Mouse (Mus musculus): ENCODE measurements around the gene Polr2g. TPM values are rescaled to one million over a fixed set of nuclear protein-coding genes. Genes with fewer than 3 reads are reported as not detected.

The Polr2g gene
- polyA plus RNA-seq, 1 experiment from 2014 or later, result 56.4 TPM

- peak within 1 kb of the TSS; percentile 78 for H3K27ac ChIP-seq (ENCODE audit: low read length)
- H3K9ac ChIP-seq (ENCODE audit: low read depth, low read length), result peak within 1 kb of the TSS; percentile 70
- H3K27me3 ChIP-seq (ENCODE audit: control insufficient read depth, insufficient read depth, low read depth, low read length), result no peaks in the 10 kb centered on the region
- WGBS (ENCODE audit: insufficient replicate concordance), result under 1% methylated on average over 30 of the region's 30 CpGs
- ATAC-seq (ENCODE audit: low read depth), result peak; percentile 96
- H3K4me3 ChIP-seq (ENCODE audit: low read depth, low read length), result peak within 1 kb of the TSS; percentile 75
- peaks cover 7% of the 10 kb centered on the region for H3K36me3 ChIP-seq (ENCODE audit: control insufficient read depth, insufficient read depth)
- no peaks in the 10 kb centered on the region for H3K9me3 ChIP-seq (replicated peaks; ENCODE audit: control insufficient read depth, low read length)
- H3K4me1 ChIP-seq (ENCODE audit: control insufficient read depth, low read depth, low read length), result peaks cover 16% of the 10 kb centered on the region
- peak within 1 kb of the TSS; percentile 87 for H3K4me2 ChIP-seq (ENCODE audit: low read depth, low read length)
Measured at GRCm38 (mm10) chr19:8802130-8802821, 3.9 kb upstream of the Polr2g start, which contains the start of gene Zbtb3. Zbtb3 (plus strand) TSS chr19:8802555.

GRCm38 (mm10) chr19:8798947-8799315, 554 bp upstream of the Polr2g start:
- H3K4me1 ChIP-seq (ENCODE audit: control insufficient read depth, low read depth, low read length), result peaks cover 23% of the 10 kb centered on the region
- no peak for ATAC-seq (ENCODE audit: low read depth)
- H3K4me2 ChIP-seq (ENCODE audit: low read depth, low read length), result peak overlapping the region; percentile 69
- H3K9ac ChIP-seq (ENCODE audit: low read depth, low read length), result no peak overlapping the region
- H3K27ac ChIP-seq (ENCODE audit: low read length), result no peak overlapping the region
- H3K27me3 ChIP-seq (ENCODE audit: control insufficient read depth, insufficient read depth, low read depth, low read length), result no peaks in the 10 kb centered on the region
- peaks cover 11% of the 10 kb centered on the region for H3K36me3 ChIP-seq (ENCODE audit: control insufficient read depth, insufficient read depth)
- H3K9me3 ChIP-seq (replicated peaks; ENCODE audit: control insufficient read depth, low read length), result no peaks in the 10 kb centered on the region
- H3K4me3 ChIP-seq (ENCODE audit: low read depth, low read length), result peak overlapping the region; percentile 73

- Histone ChIP-seq H3K9ac (ENCODE audit: low read depth, low read length) (no peak overlapping the region), H3K4me3 (ENCODE audit: low read depth, low read length) (no peak overlapping the region), H3K4me2 (ENCODE audit: low read depth, low read length) (no peak overlapping the region), H3K36me3 (ENCODE audit: control insufficient read depth, insufficient read depth) (peaks cover 26% of the 10 kb centered on the region), H3K27me3 (ENCODE audit: control insufficient read depth, insufficient read depth, low read depth, low read length) (no peaks in the 10 kb centered on the region), H3K4me1 (ENCODE audit: control insufficient read depth, low read depth, low read length) (peaks cover 11% of the 10 kb centered on the region), H3K9me3 (replicated peaks; ENCODE audit: control insufficient read depth, low read length) (no peaks in the 10 kb centered on the region), H3K27ac (ENCODE audit: low read length) (no peak overlapping the region)
- WGBS (ENCODE audit: insufficient replicate concordance), result 60% methylated on average over 7 of the region's 7 CpGs
- no peak for ATAC-seq (ENCODE audit: low read depth)
Measured at GRCm38 (mm10) chr19:8790171-8790570, 8.2 kb downstream of the Polr2g start.

- Histone ChIP-seq H3K9me3 (replicated peaks; ENCODE audit: control insufficient read depth, low read length) (no peaks in the 10 kb centered on the region), H3K9ac (ENCODE audit: low read depth, low read length) (no peak overlapping the region), H3K4me1 (ENCODE audit: control insufficient read depth, low read depth, low read length) (peaks cover 15% of the 10 kb centered on the region), H3K4me2 (ENCODE audit: low read depth, low read length) (no peak overlapping the region), H3K27ac (ENCODE audit: low read length) (no peak overlapping the region), H3K27me3 (ENCODE audit: control insufficient read depth, insufficient read depth, low read depth, low read length) (no peaks in the 10 kb centered on the region), H3K36me3 (ENCODE audit: control insufficient read depth, insufficient read depth) (peaks cover 17% of the 10 kb centered on the region), H3K4me3 (ENCODE audit: low read depth, low read length) (no peak overlapping the region)
- ATAC-seq (ENCODE audit: low read depth), result no peak
- 71% methylated on average over 1 of the region's 1 CpGs for WGBS (ENCODE audit: insufficient replicate concordance)
Measured at GRCm38 (mm10) chr19:8789171-8789570, 9.2 kb downstream of the Polr2g start.

GRCm38 (mm10) chr19:8788521-8788920, 9.9 kb downstream of the Polr2g start:
- no peak overlapping the region for H3K27ac ChIP-seq (ENCODE audit: low read length)
- no peaks in the 10 kb centered on the region for H3K9me3 ChIP-seq (replicated peaks; ENCODE audit: control insufficient read depth, low read length)
- WGBS (ENCODE audit: insufficient replicate concordance), result 48% methylated on average over 3 of the region's 3 CpGs

GRCm38 (mm10) chr19:8786008-8786781, 12.2 kb downstream of the Polr2g start, which contains the start of gene Taf6l:
Taf6l (minus strand) TSS chr19:8786417.
- under 1% methylated on average over 32 of the region's 32 CpGs for WGBS (ENCODE audit: insufficient replicate concordance)
- Histone ChIP-seq H3K9ac (ENCODE audit: low read depth, low read length) (peak within 1 kb of the TSS; percentile 78), H3K36me3 (ENCODE audit: control insufficient read depth, insufficient read depth) (peaks cover 15% of the 10 kb centered on the region), H3K4me2 (ENCODE audit: low read depth, low read length) (peak within 1 kb of the TSS; percentile 89), H3K9me3 (replicated peaks; ENCODE audit: control insufficient read depth, low read length) (no peaks in the 10 kb centered on the region), H3K27ac (ENCODE audit: low read length) (peak within 1 kb of the TSS; percentile 79), H3K4me3 (ENCODE audit: low read depth, low read length) (peak within 1 kb of the TSS; percentile 82), H3K4me1 (ENCODE audit: control insufficient read depth, low read depth, low read length) (peaks cover 15% of the 10 kb centered on the region), H3K27me3 (ENCODE audit: control insufficient read depth, insufficient read depth, low read depth, low read length) (no peaks in the 10 kb centered on the region)
- peak; percentile 99 for ATAC-seq (ENCODE audit: low read depth)

More at GRCm38 (mm10) chr19:8788521-8788920, 9.9 kb downstream of the Polr2g start:
- no peaks in the 10 kb centered on the region for H3K27me3 ChIP-seq (ENCODE audit: control insufficient read depth, insufficient read depth, low read depth, low read length)
- no peak overlapping the region for H3K4me2 ChIP-seq (ENCODE audit: low read depth, low read length)
- no peak for ATAC-seq (ENCODE audit: low read depth)
- H3K4me1 ChIP-seq (ENCODE audit: control insufficient read depth, low read depth, low read length), result peaks cover 15% of the 10 kb centered on the region
- no peak overlapping the region for H3K9ac ChIP-seq (ENCODE audit: low read depth, low read length)
- no peak overlapping the region for H3K4me3 ChIP-seq (ENCODE audit: low read depth, low read length)
- H3K36me3 ChIP-seq (ENCODE audit: control insufficient read depth, insufficient read depth), result peaks cover 10% of the 10 kb centered on the region

- peaks cover 40% of the 10 kb centered on the region for H3K4me1 ChIP-seq (ENCODE audit: control insufficient read depth, low read depth, low read length)
- H3K27ac ChIP-seq (ENCODE audit: low read length), result peak overlapping the region; percentile 100
- no peak for ATAC-seq (ENCODE audit: low read depth)
- 3% methylated on average over 20 of the region's 20 CpGs for WGBS (ENCODE audit: insufficient replicate concordance)
- H3K9ac ChIP-seq (ENCODE audit: low read depth, low read length), result peak overlapping the region; percentile 98
- H3K9me3 ChIP-seq (replicated peaks; ENCODE audit: control insufficient read depth, low read length), result no peaks in the 10 kb centered on the region
- no peaks in the 10 kb centered on the region for H3K27me3 ChIP-seq (ENCODE audit: control insufficient read depth, insufficient read depth, low read depth, low read length)
- peaks cover 7% of the 10 kb centered on the region for H3K36me3 ChIP-seq (ENCODE audit: control insufficient read depth, insufficient read depth)
- peak overlapping the region; percentile 96 for H3K4me2 ChIP-seq (ENCODE audit: low read depth, low read length)
- H3K4me3 ChIP-seq (ENCODE audit: low read depth, low read length), result peak overlapping the region; percentile 81
Measured at GRCm38 (mm10) chr19:8774951-8775421, 23.4 kb downstream of the Polr2g start.

GRCm38 (mm10) chr19:8774086-8774835, 24.1 kb downstream of the Polr2g start, which contains the start of gene Tmem179b:
Tmem179b (minus strand) TSS chr19:8774467.
- ATAC-seq (ENCODE audit: low read depth), result peak; percentile 89
- H3K27ac ChIP-seq (ENCODE audit: low read length), result peak within 1 kb of the TSS; percentile 100
- peaks cover 13% of the 10 kb centered on the region for H3K36me3 ChIP-seq (ENCODE audit: control insufficient read depth, insufficient read depth)
- H3K27me3 ChIP-seq (ENCODE audit: control insufficient read depth, insufficient read depth, low read depth, low read length), result no peaks in the 10 kb centered on the region
- peak within 1 kb of the TSS; percentile 96 for H3K4me2 ChIP-seq (ENCODE audit: low read depth, low read length)
- no peaks in the 10 kb centered on the region for H3K9me3 ChIP-seq (replicated peaks; ENCODE audit: control insufficient read depth, low read length)
- H3K4me3 ChIP-seq (ENCODE audit: low read depth, low read length), result peak within 1 kb of the TSS; percentile 81
- H3K9ac ChIP-seq (ENCODE audit: low read depth, low read length), result peak within 1 kb of the TSS; percentile 98
- WGBS (ENCODE audit: insufficient replicate concordance), result 0% methylated on average over 61 of the region's 68 CpGs
- H3K4me1 ChIP-seq (ENCODE audit: control insufficient read depth, low read depth, low read length), result peaks cover 40% of the 10 kb centered on the region
